In the genomic region with DNA sequence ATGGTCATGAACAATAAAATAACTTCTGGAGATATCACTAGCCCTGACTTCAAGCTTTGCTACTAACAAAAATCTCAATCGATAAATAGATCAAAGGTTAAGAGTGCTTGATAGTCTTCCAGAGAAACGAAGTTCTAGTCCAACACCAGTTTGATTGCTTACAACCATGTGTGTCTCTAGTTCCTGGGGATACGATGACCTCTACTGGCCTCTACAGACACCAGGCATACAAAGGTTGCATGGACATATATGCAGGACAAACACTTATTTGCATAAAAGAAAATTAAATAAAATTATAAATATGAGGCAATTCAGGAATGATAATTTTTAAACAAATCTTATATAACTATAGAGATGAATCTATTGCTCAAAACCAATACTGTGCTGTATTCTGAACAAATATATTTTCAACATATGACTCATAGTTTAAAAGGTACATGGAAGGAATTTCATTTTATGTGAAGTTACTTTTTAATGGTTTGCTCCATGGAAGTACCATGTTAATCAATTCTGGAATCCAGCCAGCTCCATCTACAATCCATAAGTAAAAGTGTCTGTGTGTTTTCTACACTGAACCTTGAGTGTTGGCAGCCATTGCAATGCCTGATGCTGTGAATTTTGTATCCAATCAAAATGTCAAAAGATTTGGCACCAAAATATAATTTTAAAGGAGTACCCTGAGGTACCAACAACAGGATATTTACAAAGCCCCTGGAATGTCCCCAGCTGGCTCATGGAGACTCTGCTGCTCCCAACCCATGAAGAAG, we compare ENCODE assay signal across 21 mouse cellular contexts.
DNase-seq lines count a peak whose midpoint lies in the region; ATAC-seq and TF ChIP-seq lines count a peak whose summit lies in the region.
"Had no signal": no experiment of that assay in that cellular context is flagged by ENCODE, and none has a peak within 500 bp of the region (broad histone marks: within the 10 kb centered on the region; RNA-seq: fewer than 3 reads in every experiment).

No protein-coding gene starts in this region.

- H3K4me1 ChIP-seq in liver, embryonic 14.5 days (replicated peaks; ENCODE audit: control insufficient read depth in 2 of 2, insufficient read depth in 2 of 2, low read length in 1 of 2), result peaks cover 0 to 3% of the 10 kb centered on the region in 2 experiments; a peak in 2 of 4 replicates
- no peaks in the 10 kb centered on the region for H3K4me1 ChIP-seq in liver, embryonic 11.5 days (replicated peaks; ENCODE audit: control insufficient read depth, insufficient read depth, low read length)
- H3K4me1 ChIP-seq in forebrain, postnatal 0 days (ENCODE audit: insufficient read depth), result no peaks in the 10 kb centered on the region
- H3K4me1 ChIP-seq: heart, embryonic 15.5 days; hindbrain, embryonic 13.5 days; limb, embryonic 12.5 days; midbrain, embryonic 10.5 days had no signal

- no peak overlapping the region for H3K4me3 ChIP-seq in gastrocnemius, adult 2 months
- no peak overlapping the region for H3K4me3 ChIP-seq in liver, embryonic 14.5 days (ENCODE audit: insufficient read depth in 1 of 2, low read depth in 2 of 2, low read length in 2 of 2)
- H3K4me3 ChIP-seq in liver, embryonic 11.5 days (ENCODE audit: low read depth, low read length), result no peak overlapping the region
- no peak overlapping the region for H3K4me3 ChIP-seq in forebrain, postnatal 0 days (ENCODE audit: low read depth, low read length)
- H3K4me3 ChIP-seq: heart, embryonic 15.5 days; hindbrain, embryonic 13.5 days; limb, embryonic 12.5 days; midbrain, embryonic 10.5 days had no signal

- TF ChIP-seq EP300 in liver, embryonic 14.5 days (IDR thresholded peaks at IDR 0.05; ENCODE audit: low read depth), result no peak

- H3K9me3 ChIP-seq in liver, embryonic 14.5 days (ENCODE audit: control insufficient read depth, low read length), result no peaks in the 10 kb centered on the region
- no peaks in the 10 kb centered on the region for H3K9me3 ChIP-seq in liver, embryonic 11.5 days (ENCODE audit: control insufficient read depth, low read length)
- no peaks in the 10 kb centered on the region for H3K9me3 ChIP-seq in forebrain, postnatal 0 days (ENCODE audit: low read length)
- H3K9me3 ChIP-seq: heart, embryonic 15.5 days; limb, embryonic 12.5 days; midbrain, embryonic 10.5 days had no signal

- peak; percentile 38 for TF ChIP-seq CTCF in gastrocnemius, adult 2 months (IDR thresholded peaks at IDR 0.05)
- TF ChIP-seq CTCF in liver, embryonic 14.5 days (IDR thresholded peaks at IDR 0.05; ENCODE audit: low read depth), result peak; percentile 8; the same call in 1 of the 2 replicates
- no peak for TF ChIP-seq CTCF in forebrain, postnatal 0 days (IDR thresholded peaks at IDR 0.05; ENCODE audit: low read depth)

- H3K27ac ChIP-seq in gastrocnemius, adult 2 months, result no peak overlapping the region
- no peak overlapping the region for H3K27ac ChIP-seq in liver, embryonic 14.5 days
- H3K27ac ChIP-seq in liver, embryonic 11.5 days (ENCODE audit: low read depth, low read length), result no peak overlapping the region
- H3K27ac ChIP-seq in forebrain, postnatal 0 days (ENCODE audit: low read depth, low read length), result no peak overlapping the region
- H3K27ac ChIP-seq: heart, embryonic 15.5 days; hindbrain, embryonic 13.5 days; limb, embryonic 12.5 days; midbrain, embryonic 10.5 days had no signal

- H3K4me2 ChIP-seq in liver, embryonic 14.5 days (ENCODE audit: low read depth), result no peak overlapping the region
- H3K4me2 ChIP-seq in liver, embryonic 11.5 days, result no peak overlapping the region
- H3K4me2 ChIP-seq in forebrain, postnatal 0 days (ENCODE audit: low read depth), result no peak overlapping the region
- H3K4me2 ChIP-seq: heart, embryonic 15.5 days; hindbrain, embryonic 13.5 days; limb, embryonic 12.5 days had no signal

- DNase-seq in gastrocnemius, adult 2 months, result no peak
- no peak for DNase-seq in gastrocnemius, postnatal 4 days (ENCODE audit: low spot score in 2 of 2)
- no peak for DNase-seq in liver, embryonic 14.5 days (ENCODE audit: low read depth in 3 of 3, low spot score in 3 of 3)
- no peak for DNase-seq in liver, embryonic 11.5 days (ENCODE audit: low spot score)
- peak; percentile 21 for DNase-seq in Muller cell, postnatal 12 days (ENCODE audit: inconsistent ontology term)
- DNase-seq in forebrain, postnatal 0 days, result peak; percentile 46
- no peak for DNase-seq in neural tube, embryonic 10.5 days (ENCODE audit: extremely low spot score, low spot score)
- DNase-seq in heart, postnatal 14 days, result no peak
- DNase-seq: adrenal gland, postnatal 25 days; cerebellum, adult 11-12 months; gastrocnemius, postnatal 10 days; heart, adult 18-20 months; kidney, postnatal 4 days; lung, adult 18-20 months; lung, postnatal 36 days; thymus, postnatal 4 days had no signal

- no peak overlapping the region for H3K9ac ChIP-seq in liver, embryonic 14.5 days (replicated peaks)
- no peak overlapping the region for H3K9ac ChIP-seq in liver, embryonic 11.5 days (ENCODE audit: low read depth, low read length)
- H3K9ac ChIP-seq in forebrain, postnatal 0 days, result no peak overlapping the region
- H3K9ac ChIP-seq: heart, embryonic 15.5 days; hindbrain, embryonic 13.5 days; limb, embryonic 12.5 days had no signal

- no peaks in the 10 kb centered on the region for H3K36me3 ChIP-seq in liver, embryonic 14.5 days (replicated peaks; ENCODE audit: control insufficient read depth, insufficient read depth, low read depth)
- no peaks in the 10 kb centered on the region for H3K36me3 ChIP-seq in liver, embryonic 11.5 days (ENCODE audit: control insufficient read depth, insufficient read depth, low read length)
- no peaks in the 10 kb centered on the region for H3K36me3 ChIP-seq in forebrain, postnatal 0 days (ENCODE audit: insufficient read depth)
- H3K36me3 ChIP-seq: heart, embryonic 15.5 days; hindbrain, embryonic 13.5 days; limb, embryonic 12.5 days; midbrain, embryonic 10.5 days had no signal

- WGBS in liver, embryonic 14.5 days (ENCODE audit: insufficient replicate concordance), result 56% methylated on average over 3 of the region's 3 CpGs
- 77% methylated on average over 3 of the region's 3 CpGs for WGBS in liver, embryonic 11.5 days
- WGBS in forebrain, postnatal 0 days, result 82% methylated on average over 3 of the region's 3 CpGs

- no peaks in the 10 kb centered on the region for H3K27me3 ChIP-seq in liver, embryonic 14.5 days (ENCODE audit: control insufficient read depth, insufficient read depth, low read length)
- no peaks in the 10 kb centered on the region for H3K27me3 ChIP-seq in liver, embryonic 11.5 days (replicated peaks; ENCODE audit: control insufficient read depth, insufficient read depth, low read length)
- no peaks in the 10 kb centered on the region for H3K27me3 ChIP-seq in forebrain, postnatal 0 days (ENCODE audit: insufficient read depth, low read length)
- H3K27me3 ChIP-seq: heart, embryonic 15.5 days; hindbrain, embryonic 13.5 days; limb, embryonic 12.5 days had no signal

- no peak for ATAC-seq in liver, embryonic 14.5 days (ENCODE audit: insufficient read depth)
- ATAC-seq in liver, embryonic 11.5 days (replicated peaks; ENCODE audit: low FRiP score), result no peak
- no peak for ATAC-seq in forebrain, postnatal 0 days
- ATAC-seq: inflammation-experienced regulatory T-cells, adult 6 months had no signal

- intact Hi-C loops in gastrocnemius, adult 2 months (cut with DNase I), result no loop called here
- intact Hi-C loops in heart, postnatal 14 days (cut with DNase I), result no loop called here

Comparison
In these comparisons a context has a peak if more than half of its experiments do, and no peak if none do; other contexts are left out.
1. DNase-seq: peak in Muller cell, postnatal 12 days (single experiment) and forebrain, postnatal 0 days (single experiment); none in gastrocnemius, adult 2 months (single experiment), gastrocnemius, postnatal 4 days (0 of 2), liver, embryonic 14.5 days (0 of 3), liver, embryonic 11.5 days (single experiment), neural tube, embryonic 10.5 days (single experiment) and heart, postnatal 14 days (0 of 2).